Mouse (Mus musculus) ES-Bruce4 (cell line): ENCODE data around the gene Srp14. TPM values are rescaled to one million over a fixed set of nuclear protein-coding genes. Genes with fewer than 3 reads are reported as not detected.

Source experiments
- H3K27ac ChIP-seq: 2 replicates; pipeline ENCODE4 v1.5.1; 2012; ENCODE audit warnings: low read length, inconsistent platforms; ENCODE audit not compliant: insufficient read depth
- H3K27me3 ChIP-seq: 2 replicates; pipeline ENCODE4 v1.6.1; 2012; ENCODE audit warnings: mild to moderate bottlenecking, low read length, inconsistent platforms; ENCODE audit not compliant: control insufficient read depth, poor library complexity, insufficient read depth, severe bottlenecking
- H3K36me3 ChIP-seq: 2 replicates; pipeline ENCODE4 v1.6.1; 2012; ENCODE audit warnings: inconsistent platforms, mild to moderate bottlenecking, low read length, moderate library complexity; ENCODE audit not compliant: control insufficient read depth, poor library complexity, insufficient read depth, severe bottlenecking
- H3K4me1 ChIP-seq: one replicate; pipeline ENCODE4 v1.8.1; 2011; ENCODE audit warnings: low read length; ENCODE audit not compliant: control insufficient read depth, insufficient read depth
- H3K4me3 ChIP-seq: 2 replicates; pipeline ENCODE4 v1.5.1; 2011; ENCODE audit warnings: low read depth, mild to moderate bottlenecking, low read length
- H3K9ac ChIP-seq: 2 replicates; pipeline ENCODE4 v1.6.1; 2012; ENCODE audit warnings: low read depth, mild to moderate bottlenecking, inconsistent platforms; ENCODE audit not compliant: poor library complexity, severe bottlenecking
- H3K9me3 ChIP-seq: replicated peaks from 2 replicates; pipeline ENCODE4 v1.6.1; 2012; ENCODE audit warnings: mild to moderate bottlenecking, low read length, inconsistent platforms; ENCODE audit not compliant: control insufficient read depth, poor library complexity, insufficient read depth, severe bottlenecking
- CTCF ChIP-seq: IDR thresholded peaks from one replicate; pipeline ENCODE4 v1.8.1; 2011; ENCODE audit warnings: low read depth, low read length
- EP300 ChIP-seq: IDR thresholded peaks from 2 replicates; pipeline ENCODE4 v1.6.1; 2011; ENCODE audit warnings: low read depth, low read length; ENCODE audit not compliant: insufficient read depth
- POLR2A ChIP-seq: IDR thresholded peaks from one replicate; pipeline ENCODE4 v1.8.1; 2011; ENCODE audit warnings: low read length; ENCODE audit not compliant: insufficient read depth
- polyA plus RNA-seq: library from polyadenylated mRNA; stranded (reverse); fragments of >200 nt; gene quantifications from 2 replicates; pipeline ENCODE4 v1.2.4, GENCODE M21; 2011; ENCODE audit warnings: low read depth; ENCODE audit not compliant: missing spikeins, insufficient read depth, insufficient read length

The Srp14 gene
- polyA plus RNA-seq, 1 experiment = 142 TPM

GRCm38 (mm10) chr2:118464450-118464849, 15.1 kb downstream of the Srp14 start:
- Histone ChIP-seq H3K27me3 (no peaks in the 10 kb centered on the region), H3K4me3 (no peak overlapping the region), H3K9ac (no peak overlapping the region), H3K27ac (no peak overlapping the region), H3K4me1 (no peaks in the 10 kb centered on the region), H3K9me3 (no peaks in the 10 kb centered on the region), H3K36me3 (no peaks in the 10 kb centered on the region; the same call in 1 of the 2 replicates)
- TF ChIP-seq POLR2A = no peak
- no peak for TF ChIP-seq EP300
- no peak for TF ChIP-seq CTCF

DNA sequence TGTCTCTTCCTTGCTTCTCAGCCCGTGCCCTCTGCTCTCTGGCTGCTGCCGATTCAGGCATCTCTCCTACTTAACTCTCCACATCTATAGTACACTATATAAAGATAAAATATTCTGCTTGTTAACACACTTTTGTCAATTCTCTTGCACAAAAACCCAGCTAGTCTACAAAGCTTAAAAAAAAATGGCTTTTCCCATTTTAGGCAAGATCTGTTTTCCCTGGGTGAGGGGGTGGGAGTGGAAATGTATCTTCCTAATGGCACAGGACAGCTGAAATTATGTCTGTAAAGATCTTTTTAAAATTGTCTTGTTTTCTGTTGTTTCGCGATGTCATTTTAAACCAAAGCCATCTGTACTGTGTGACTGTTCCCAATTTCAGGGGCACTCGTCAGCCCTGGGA, 16.0 kb downstream of the Srp14 start:
- Histone ChIP-seq H3K4me1 (no peaks in the 10 kb centered on the region), H3K4me3 (no peak overlapping the region), H3K9ac (no peak overlapping the region), H3K27me3 (no peaks in the 10 kb centered on the region), H3K27ac (no peak overlapping the region), H3K36me3 (no peaks in the 10 kb centered on the region; the same call in 1 of the 2 replicates), H3K9me3 (no peaks in the 10 kb centered on the region)
- TF ChIP-seq EP300 = no peak

- no peak overlapping the region for H3K9ac ChIP-seq
- H3K4me1 ChIP-seq = no peaks in the 10 kb centered on the region
- no peak for TF ChIP-seq EP300
- no peak for TF ChIP-seq CTCF
- TF ChIP-seq POLR2A = no peak
- no peaks in the 10 kb centered on the region for H3K27me3 ChIP-seq
- H3K27ac ChIP-seq = no peak overlapping the region
- H3K4me3 ChIP-seq = no peak overlapping the region
- H3K9me3 ChIP-seq = no peaks in the 10 kb centered on the region
- H3K36me3 ChIP-seq = no peaks in the 10 kb centered on the region
These were observed 17.9 kb downstream of the Srp14 start for GRCm38 (mm10) chr2:118461480-118462165.

DNA sequence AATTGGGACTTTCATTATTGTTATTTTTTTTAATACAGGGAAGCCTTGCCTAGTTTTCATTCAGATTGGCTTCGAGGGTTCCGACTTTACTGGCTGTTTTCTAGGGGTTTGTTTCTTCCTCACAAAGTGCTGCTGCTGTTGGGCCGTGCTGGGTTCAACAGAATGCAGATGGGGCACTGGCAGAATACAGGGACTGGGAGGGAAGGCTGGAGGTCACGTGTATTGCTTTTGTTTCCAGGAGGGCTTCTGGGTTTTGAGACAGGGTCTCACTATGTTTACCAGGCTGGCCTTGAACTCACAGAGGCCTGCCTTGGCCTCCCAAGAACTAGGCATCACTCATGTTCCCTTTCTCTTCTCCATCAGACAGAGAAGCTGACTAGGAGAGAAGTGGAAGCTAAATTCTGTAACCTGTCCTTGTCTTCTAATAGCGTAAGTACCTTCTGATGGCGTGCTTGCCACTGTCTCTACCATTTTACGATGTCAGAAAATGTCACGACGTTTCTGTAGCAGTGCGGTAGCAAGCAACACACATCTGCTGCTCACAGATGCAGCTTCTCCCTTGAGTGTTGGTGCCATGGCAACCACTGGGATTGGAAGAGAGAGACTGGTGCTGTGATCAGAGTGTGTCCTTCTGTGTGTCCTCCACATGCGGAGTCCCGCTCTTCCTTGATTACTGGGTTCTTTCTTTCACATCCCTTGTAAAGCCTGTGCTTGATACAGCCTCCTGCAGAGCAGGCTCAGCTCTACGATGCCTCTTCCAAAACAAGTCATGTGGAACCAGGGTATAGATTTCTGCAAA, 21.8 kb downstream of the Srp14 start:
- no peak overlapping the region for H3K27ac ChIP-seq
- H3K9me3 ChIP-seq = no peaks in the 10 kb centered on the region
- H3K27me3 ChIP-seq = no peaks in the 10 kb centered on the region
- no peak overlapping the region for H3K9ac ChIP-seq
- H3K36me3 ChIP-seq = no peaks in the 10 kb centered on the region
- H3K4me3 ChIP-seq = no peak overlapping the region
- no peaks in the 10 kb centered on the region for H3K4me1 ChIP-seq
- TF ChIP-seq CTCF (no peak), EP300 (no peak), POLR2A (no peak)

- H3K9ac ChIP-seq = no peak overlapping the region
- H3K9me3 ChIP-seq = no peaks in the 10 kb centered on the region
- TF ChIP-seq CTCF (no peak), EP300 (no peak), POLR2A (no peak)
- H3K36me3 ChIP-seq = no peaks in the 10 kb centered on the region
- H3K27ac ChIP-seq = no peak overlapping the region
- no peaks in the 10 kb centered on the region for H3K27me3 ChIP-seq
- H3K4me1 ChIP-seq = no peaks in the 10 kb centered on the region
- H3K4me3 ChIP-seq = no peak overlapping the region
These were observed 22.5 kb downstream of the Srp14 start for GRCm38 (mm10) chr2:118457029-118457428.

- Histone ChIP-seq H3K4me3 (no peak overlapping the region), H3K27me3 (no peaks in the 10 kb centered on the region), H3K9me3 (no peaks in the 10 kb centered on the region), H3K9ac (no peak overlapping the region), H3K27ac (no peak overlapping the region), H3K36me3 (no peaks in the 10 kb centered on the region), H3K4me1 (no peaks in the 10 kb centered on the region)
- no peak for TF ChIP-seq POLR2A
- TF ChIP-seq CTCF = no peak
- no peak for TF ChIP-seq EP300
These were observed 28.5 kb downstream of the Srp14 start for GRCm38 (mm10) chr2:118451056-118451455.
